Mouse (Mus musculus) heart, embryonic 10.5 days (tissue): ENCODE measurements at regions not wholly inside any gene's neighbourhood (a gene's known extent, or its start where the extent isn't known, plus 50 kb on each side); places are given as distances from the start of the nearest gene placed in this dataset.

ENCODE experiments used
- DNase-seq: peaks from one replicate; pipeline ENCODE4 v3.0.0-alpha.2; 2017; ENCODE audit warnings: low spot score
- H3K27ac ChIP-seq: fragments of 300-500 bp; sonication (generic); 2 replicates; pipeline ENCODE4 v1.5.1; 2016; ENCODE audit warnings: mild to moderate bottlenecking
- H3K27me3 ChIP-seq: fragments of 300-500 bp; sonication (generic); 2 replicates; pipeline ENCODE4 v1.6.1; 2016; ENCODE audit warnings: mild to moderate bottlenecking; ENCODE audit not compliant: poor library complexity, insufficient read depth, severe bottlenecking
- H3K36me3 ChIP-seq: fragments of 300-500 bp; sonication (generic); 2 replicates; pipeline ENCODE4 v1.6.1; 2016; ENCODE audit warnings: mild to moderate bottlenecking, moderate library complexity
- H3K4me1 ChIP-seq: fragments of 300-500 bp; sonication (generic); 2 replicates; pipeline ENCODE4 v1.6.1; 2016; ENCODE audit warnings: mild to moderate bottlenecking
- H3K4me3 ChIP-seq: fragments of 300-500 bp; sonication (generic); 2 replicates; pipeline ENCODE4 v1.5.1; 2016; ENCODE audit warnings: mild to moderate bottlenecking, moderate library complexity
- H3K9me3 ChIP-seq: fragments of 300-500 bp; sonication (generic); 2 replicates; pipeline ENCODE4 v1.6.1; 2016; ENCODE audit warnings: mild to moderate bottlenecking, moderate library complexity
- WGBS: fragments of 180-500 bp; shearing (Covaris S2); methylation state at CpG from one replicate; pipeline ENCODE4 v1.1.7; 2016; 5-methylcytosine and 5-hydroxymethylcytosine counted together

- Histone ChIP-seq H3K4me1 (peaks cover 4% of the 10 kb centered on the region; the same call in 1 of the 2 replicates), H3K9me3 (no peaks in the 10 kb centered on the region), H3K36me3 (no peaks in the 10 kb centered on the region), H3K27me3 (no peaks in the 10 kb centered on the region), H3K4me3 (no peak overlapping the region), H3K27ac (no peak overlapping the region)
- DNase-seq, result no peak
- 64% methylated on average over 4 of the region's 4 CpGs for WGBS
Measured at GRCm38 (mm10) chr1:183780779-183781178, 232.3 kb upstream of the Dusp10 start.

GRCm38 (mm10) chr1:183783440-183784130 is 229.5 kb upstream of the Dusp10 start:
- Histone ChIP-seq H3K4me3 (no peak overlapping the region), H3K36me3 (no peaks in the 10 kb centered on the region), H3K4me1 (peaks cover 4% of the 10 kb centered on the region; the same call in 1 of the 2 replicates), H3K27ac (peak overlapping the region; percentile 25; the same call in 1 of the 2 replicates), H3K9me3 (no peaks in the 10 kb centered on the region), H3K27me3 (no peaks in the 10 kb centered on the region)
- DNase-seq, result no peak
- 70% methylated on average over 8 of the region's 8 CpGs for WGBS

GRCm38 (mm10) chr1:183792230-183792813 is 220.8 kb upstream of the Dusp10 start:
- Histone ChIP-seq H3K9me3 (no peaks in the 10 kb centered on the region), H3K27ac (no peak overlapping the region)
- 83% methylated on average over 7 of the region's 7 CpGs for WGBS

GRCm38 (mm10) chr1:183793324-183793723 is 219.8 kb upstream of the Dusp10 start:
- H3K4me1 ChIP-seq, result peaks cover 27% of the 10 kb centered on the region
- WGBS, result 63% methylated on average over 4 of the region's 4 CpGs
- no peak for DNase-seq
- no peaks in the 10 kb centered on the region for H3K9me3 ChIP-seq
- H3K27me3 ChIP-seq, result no peaks in the 10 kb centered on the region
- H3K27ac ChIP-seq, result no peak overlapping the region
- H3K36me3 ChIP-seq, result no peaks in the 10 kb centered on the region
- H3K4me3 ChIP-seq, result no peak overlapping the region

More at GRCm38 (mm10) chr1:183792230-183792813, 220.8 kb upstream of the Dusp10 start:
- no peak overlapping the region for H3K4me3 ChIP-seq
- H3K4me1 ChIP-seq, result peaks cover 27% of the 10 kb centered on the region
- no peaks in the 10 kb centered on the region for H3K36me3 ChIP-seq
- peak; percentile 59 for DNase-seq
- no peaks in the 10 kb centered on the region for H3K27me3 ChIP-seq

GRCm38 (mm10) chr1:183793913-183794445 is 219.1 kb upstream of the Dusp10 start:
- Histone ChIP-seq H3K9me3 (no peaks in the 10 kb centered on the region), H3K27me3 (no peaks in the 10 kb centered on the region), H3K4me3 (peak overlapping the region; percentile 8; the same call in 1 of the 2 replicates), H3K4me1 (peaks cover 27% of the 10 kb centered on the region), H3K27ac (peak overlapping the region; percentile 36; the same call in 1 of the 2 replicates), H3K36me3 (no peaks in the 10 kb centered on the region)
- 8% methylated on average over 8 of the region's 8 CpGs for WGBS
- DNase-seq, result peak; percentile 90

GRCm38 (mm10) chr1:183802351-183802750 is 210.8 kb upstream of the Dusp10 start:
- H3K9me3 ChIP-seq, result no peaks in the 10 kb centered on the region

GRCm38 (mm10) chr1:183803357-183803756 is 209.7 kb upstream of the Dusp10 start:
- 82% methylated on average over 5 of the region's 5 CpGs for WGBS

More at GRCm38 (mm10) chr1:183802351-183802750, 210.8 kb upstream of the Dusp10 start:
- DNase-seq, result peak; percentile 14
- H3K27me3 ChIP-seq, result no peaks in the 10 kb centered on the region
- no peak overlapping the region for H3K27ac ChIP-seq
- H3K4me1 ChIP-seq, result no peaks in the 10 kb centered on the region
- H3K4me3 ChIP-seq, result no peak overlapping the region
- no peaks in the 10 kb centered on the region for H3K36me3 ChIP-seq
- 77% methylated on average over 4 of the region's 4 CpGs for WGBS

GRCm38 (mm10) chr1:183803826-183804225 is 209.3 kb upstream of the Dusp10 start:
- H3K27ac ChIP-seq, result no peak overlapping the region
- WGBS, result 50% methylated on average over 1 of the region's 1 CpGs
- H3K36me3 ChIP-seq, result no peaks in the 10 kb centered on the region
- no peak overlapping the region for H3K4me3 ChIP-seq
- DNase-seq, result no peak
- no peaks in the 10 kb centered on the region for H3K4me1 ChIP-seq
- no peaks in the 10 kb centered on the region for H3K27me3 ChIP-seq
- H3K9me3 ChIP-seq, result no peaks in the 10 kb centered on the region

More at GRCm38 (mm10) chr1:183803357-183803756, 209.7 kb upstream of the Dusp10 start:
- no peak overlapping the region for H3K27ac ChIP-seq
- H3K4me3 ChIP-seq, result no peak overlapping the region
- no peaks in the 10 kb centered on the region for H3K4me1 ChIP-seq
- no peaks in the 10 kb centered on the region for H3K9me3 ChIP-seq
- no peaks in the 10 kb centered on the region for H3K36me3 ChIP-seq
- no peaks in the 10 kb centered on the region for H3K27me3 ChIP-seq
- DNase-seq, result peak; percentile 58

GRCm38 (mm10) chr1:183804295-183804694 is 208.8 kb upstream of the Dusp10 start:
- no peak overlapping the region for H3K4me3 ChIP-seq
- H3K27ac ChIP-seq, result no peak overlapping the region
- no peaks in the 10 kb centered on the region for H3K9me3 ChIP-seq
- no peak for DNase-seq
- H3K27me3 ChIP-seq, result no peaks in the 10 kb centered on the region
- no peaks in the 10 kb centered on the region for H3K4me1 ChIP-seq
- H3K36me3 ChIP-seq, result no peaks in the 10 kb centered on the region
- 75% methylated on average over 2 of the region's 2 CpGs for WGBS

GRCm38 (mm10) chr1:183806864-183807730 is 206.0 kb upstream of the Dusp10 start:
- Histone ChIP-seq H3K9me3 (no peaks in the 10 kb centered on the region), H3K27me3 (no peaks in the 10 kb centered on the region), H3K4me1 (no peaks in the 10 kb centered on the region), H3K4me3 (no peak overlapping the region), H3K27ac (no peak overlapping the region), H3K36me3 (no peaks in the 10 kb centered on the region)
- WGBS, result 79% methylated on average over 8 of the region's 8 CpGs
- no peak for DNase-seq

GRCm38 (mm10) chr1:183808168-183808567 is 204.9 kb upstream of the Dusp10 start:
- H3K27ac ChIP-seq, result no peak overlapping the region
- no peaks in the 10 kb centered on the region for H3K9me3 ChIP-seq
- no peak for DNase-seq
- 76% methylated on average over 2 of the region's 2 CpGs for WGBS
- no peaks in the 10 kb centered on the region for H3K27me3 ChIP-seq
- H3K36me3 ChIP-seq, result no peaks in the 10 kb centered on the region
- H3K4me3 ChIP-seq, result no peak overlapping the region
- H3K4me1 ChIP-seq, result no peaks in the 10 kb centered on the region

- Histone ChIP-seq H3K27me3 (no peaks in the 10 kb centered on the region), H3K9me3 (no peaks in the 10 kb centered on the region), H3K36me3 (no peaks in the 10 kb centered on the region), H3K27ac (no peak overlapping the region), H3K4me1 (peaks cover 8% of the 10 kb centered on the region; the same call in 1 of the 2 replicates), H3K4me3 (no peak overlapping the region)
- DNase-seq, result no peak
- 44% methylated on average over 5 of the region's 5 CpGs for WGBS
Measured at GRCm38 (mm10) chr1:183820555-183820954, 192.5 kb upstream of the Dusp10 start.
